Mouse (Mus musculus) heart, embryonic 13.5 days (tissue): ENCODE data around the gene Coro1a. TPM values are rescaled to one million over a fixed set of nuclear protein-coding genes. Genes with fewer than 3 reads are reported as not detected.

Experiments used
- ATAC-seq: fragments of 200-750 bp; cut with Nextera tagmentation; 2 replicates; pipeline ENCODE4 v1.8.0; 2017; ENCODE audit warnings: moderate TSS enrichment; ENCODE audit not compliant: insufficient number of reproducible peaks, low FRiP score, low TSS enrichment; ENCODE audit errors: extremely low read depth
- H3K27ac ChIP-seq: fragments of 300-500 bp; sonication (generic); replicated peaks from 2 replicates; pipeline ENCODE4 v1.5.1; 2015; ENCODE audit warnings: moderate library complexity, mild to moderate bottlenecking, inconsistent platforms
- H3K27me3 ChIP-seq: fragments of 300-500 bp; sonication (generic); replicated peaks from 2 replicates; pipeline ENCODE4 v1.6.1; 2015; ENCODE audit warnings: mild to moderate bottlenecking, inconsistent platforms
- H3K36me3 ChIP-seq: fragments of 300-500 bp; sonication (generic); 2 replicates; pipeline ENCODE4 v1.6.1; 2015; ENCODE audit warnings: mild to moderate bottlenecking, inconsistent platforms
- H3K4me1 ChIP-seq: fragments of 300-500 bp; sonication (generic); 2 replicates; pipeline ENCODE4 v1.6.1; 2015; ENCODE audit warnings: inconsistent platforms
- H3K4me2 ChIP-seq: fragments of 300-500 bp; sonication (generic); 2 replicates; pipeline ENCODE4 v1.6.1; 2015; ENCODE audit warnings: inconsistent platforms, mild to moderate bottlenecking, moderate library complexity
- H3K4me3 ChIP-seq: fragments of 300-500 bp; sonication (generic); 2 replicates; pipeline ENCODE4 v1.5.1; 2015; ENCODE audit warnings: moderate library complexity, mild to moderate bottlenecking, inconsistent platforms
- H3K9ac ChIP-seq: fragments of 300-500 bp; sonication (generic); 2 replicates; pipeline ENCODE4 v1.6.1; 2015; ENCODE audit warnings: inconsistent platforms, mild to moderate bottlenecking, moderate library complexity
- H3K9me3 ChIP-seq: fragments of 300-500 bp; sonication (generic); 2 replicates; pipeline ENCODE4 v1.6.1; 2016; ENCODE audit warnings: inconsistent platforms
- WGBS: fragments of 180-500 bp; shearing (Covaris S2); methylation state at CpG from one replicate; pipeline ENCODE4 v1.1.7; 2015; ENCODE audit warnings: mixed read lengths; 5-methylcytosine and 5-hydroxymethylcytosine counted together
- polyA plus RNA-seq: library from polyadenylated mRNA; unstranded; fragments of >200 nt; fragmentation: Nextera tagmentation; extraction: Ambion mirVana; gene quantifications from 2 replicates; pipeline ENCODE4 v1.2.1, GENCODE M21; 2015

Coro1a gene
- 11.8 and 16.6 TPM in 2 replicates for polyA plus RNA-seq

GRCm38 (mm10) chr7:126707442-126708174 lies at the start of gene Coro1a:
Coro1a (minus strand) TSS chr7:126707787.
- H3K4me3 ChIP-seq: no peak within 1 kb of the TSS
- WGBS: 81% methylated on average over 19 of the region's 19 CpGs
- no peak within 1 kb of the TSS for H3K27ac ChIP-seq
- H3K9ac ChIP-seq: no peak within 1 kb of the TSS
- H3K9me3 ChIP-seq: no peaks in the 10 kb centered on the region
- no peak for ATAC-seq
- no peaks in the 10 kb centered on the region for H3K36me3 ChIP-seq
- H3K4me2 ChIP-seq: no peak within 1 kb of the TSS
- H3K27me3 ChIP-seq: peaks cover 40% of the 10 kb centered on the region
- H3K4me1 ChIP-seq: peaks cover 9% of the 10 kb centered on the region

- Histone ChIP-seq H3K4me1 (peaks cover 8% of the 10 kb centered on the region), H3K9ac (peak overlapping the region; percentile 66), H3K4me2 (peak overlapping the region; percentile 32), H3K4me3 (no peak overlapping the region), H3K27me3 (no peaks in the 10 kb centered on the region), H3K9me3 (no peaks in the 10 kb centered on the region), H3K27ac (peak overlapping the region; percentile 31; the same call in 1 of the 2 replicates), H3K36me3 (no peaks in the 10 kb centered on the region)
- WGBS: under 1% methylated on average over 9 of the region's 9 CpGs
- peak; percentile 45; the same call in 1 of the 2 replicates for ATAC-seq
Observed at GRCm38 (mm10) chr7:126754866-126755265, 47.3 kb upstream of the Coro1a start.

- H3K4me2 ChIP-seq: no peak overlapping the region
- no peaks in the 10 kb centered on the region for H3K9me3 ChIP-seq
- H3K9ac ChIP-seq: no peak overlapping the region
- no peak for ATAC-seq
- H3K27me3 ChIP-seq: no peaks in the 10 kb centered on the region
- H3K27ac ChIP-seq: no peak overlapping the region
- whole genome bisulfite sequencing: 91% methylated on average over 17 of the region's 17 CpGs
- no peak overlapping the region for H3K4me3 ChIP-seq
- H3K4me1 ChIP-seq: peaks cover 4% of the 10 kb centered on the region; the same call in 1 of the 2 replicates
- no peaks in the 10 kb centered on the region for H3K36me3 ChIP-seq
Observed at GRCm38 (mm10) chr7:126749582-126750343, 42.2 kb upstream of the Coro1a start.

GRCm38 (mm10) chr7:126748824-126749223 lies 41.2 kb upstream of the Coro1a start:
- Histone ChIP-seq H3K9ac (no peak overlapping the region), H3K27me3 (no peaks in the 10 kb centered on the region), H3K27ac (no peak overlapping the region), H3K9me3 (no peaks in the 10 kb centered on the region), H3K4me1 (no peaks in the 10 kb centered on the region), H3K4me3 (no peak overlapping the region), H3K4me2 (no peak overlapping the region), H3K36me3 (no peaks in the 10 kb centered on the region)
- WGBS: 63% methylated on average over 7 of the region's 7 CpGs
- no peak for ATAC-seq

- no peak overlapping the region for H3K27ac ChIP-seq
- H3K27me3 ChIP-seq: no peaks in the 10 kb centered on the region
- H3K4me1 ChIP-seq: no peaks in the 10 kb centered on the region
- H3K4me3 ChIP-seq: no peak overlapping the region
- H3K4me2 ChIP-seq: no peak overlapping the region
- ATAC-seq: no peak
- WGBS: 29% methylated on average over 6 of the region's 6 CpGs
- H3K9me3 ChIP-seq: no peaks in the 10 kb centered on the region
- no peak overlapping the region for H3K9ac ChIP-seq
- no peaks in the 10 kb centered on the region for H3K36me3 ChIP-seq
Observed at GRCm38 (mm10) chr7:126746798-126747197, 39.2 kb upstream of the Coro1a start.

- 68% methylated on average over 12 of the region's 12 CpGs for WGBS
- Histone ChIP-seq H3K9ac (no peak overlapping the region), H3K36me3 (no peaks in the 10 kb centered on the region), H3K9me3 (no peaks in the 10 kb centered on the region), H3K4me1 (no peaks in the 10 kb centered on the region), H3K4me3 (no peak overlapping the region), H3K27ac (no peak overlapping the region), H3K4me2 (no peak overlapping the region), H3K27me3 (no peaks in the 10 kb centered on the region)
- ATAC-seq: no peak
Observed at GRCm38 (mm10) chr7:126746066-126746465, 38.5 kb upstream of the Coro1a start.

- Histone ChIP-seq H3K27me3 (no peaks in the 10 kb centered on the region), H3K4me1 (no peaks in the 10 kb centered on the region), H3K36me3 (no peaks in the 10 kb centered on the region), H3K27ac (no peak overlapping the region), H3K4me3 (no peak overlapping the region), H3K9ac (no peak overlapping the region), H3K9me3 (no peaks in the 10 kb centered on the region), H3K4me2 (no peak overlapping the region)
- 87% methylated on average over 13 of the region's 13 CpGs for WGBS
- ATAC-seq: no peak
Observed at GRCm38 (mm10) chr7:126741964-126742482, 34.4 kb upstream of the Coro1a start.

- Histone ChIP-seq H3K36me3 (no peaks in the 10 kb centered on the region), H3K4me1 (no peaks in the 10 kb centered on the region), H3K9ac (no peak overlapping the region), H3K27me3 (no peaks in the 10 kb centered on the region), H3K27ac (no peak overlapping the region), H3K4me3 (no peak overlapping the region), H3K9me3 (no peaks in the 10 kb centered on the region), H3K4me2 (no peak overlapping the region)
- 73% methylated on average over 5 of the region's 5 CpGs for WGBS
- no peak for ATAC-seq
Observed at GRCm38 (mm10) chr7:126741452-126741851, 33.9 kb upstream of the Coro1a start.

GRCm38 (mm10) chr7:126740977-126741376 lies 33.4 kb upstream of the Coro1a start:
- H3K27me3 ChIP-seq: no peaks in the 10 kb centered on the region
- no peaks in the 10 kb centered on the region for H3K4me1 ChIP-seq
- H3K4me3 ChIP-seq: no peak overlapping the region
- no peaks in the 10 kb centered on the region for H3K9me3 ChIP-seq
- no peak overlapping the region for H3K9ac ChIP-seq
- H3K4me2 ChIP-seq: no peak overlapping the region
- no peaks in the 10 kb centered on the region for H3K36me3 ChIP-seq
- WGBS: 61% methylated on average over 5 of the region's 5 CpGs
- H3K27ac ChIP-seq: no peak overlapping the region
- no peak for ATAC-seq

GRCm38 (mm10) chr7:126740132-126740735 lies 32.6 kb upstream of the Coro1a start:
- Histone ChIP-seq H3K27ac (no peak overlapping the region), H3K9ac (no peak overlapping the region), H3K9me3 (no peaks in the 10 kb centered on the region), H3K4me3 (no peak overlapping the region), H3K27me3 (no peaks in the 10 kb centered on the region), H3K4me2 (no peak overlapping the region), H3K4me1 (no peaks in the 10 kb centered on the region), H3K36me3 (no peaks in the 10 kb centered on the region)
- ATAC-seq: no peak
- WGBS: 79% methylated on average over 13 of the region's 13 CpGs

- Histone ChIP-seq H3K4me2 (no peak overlapping the region), H3K4me3 (no peak overlapping the region), H3K36me3 (no peaks in the 10 kb centered on the region), H3K27ac (no peak overlapping the region), H3K9ac (no peak overlapping the region), H3K9me3 (no peaks in the 10 kb centered on the region), H3K4me1 (no peaks in the 10 kb centered on the region), H3K27me3 (no peaks in the 10 kb centered on the region)
- no peak for ATAC-seq
- WGBS: 85% methylated on average over 17 of the region's 17 CpGs
Observed at GRCm38 (mm10) chr7:126739551-126739950, 32.0 kb upstream of the Coro1a start.
